Mouse (Mus musculus) retina, embryonic 14.5 days (tissue): ENCODE data around the gene Cers5.

Source experiments
- DNase-seq: peaks from one replicate; pipeline ENCODE4 v3.0.0-alpha.2; 2015; ENCODE audit warnings: low spot score

The Cers5 gene

DNA sequence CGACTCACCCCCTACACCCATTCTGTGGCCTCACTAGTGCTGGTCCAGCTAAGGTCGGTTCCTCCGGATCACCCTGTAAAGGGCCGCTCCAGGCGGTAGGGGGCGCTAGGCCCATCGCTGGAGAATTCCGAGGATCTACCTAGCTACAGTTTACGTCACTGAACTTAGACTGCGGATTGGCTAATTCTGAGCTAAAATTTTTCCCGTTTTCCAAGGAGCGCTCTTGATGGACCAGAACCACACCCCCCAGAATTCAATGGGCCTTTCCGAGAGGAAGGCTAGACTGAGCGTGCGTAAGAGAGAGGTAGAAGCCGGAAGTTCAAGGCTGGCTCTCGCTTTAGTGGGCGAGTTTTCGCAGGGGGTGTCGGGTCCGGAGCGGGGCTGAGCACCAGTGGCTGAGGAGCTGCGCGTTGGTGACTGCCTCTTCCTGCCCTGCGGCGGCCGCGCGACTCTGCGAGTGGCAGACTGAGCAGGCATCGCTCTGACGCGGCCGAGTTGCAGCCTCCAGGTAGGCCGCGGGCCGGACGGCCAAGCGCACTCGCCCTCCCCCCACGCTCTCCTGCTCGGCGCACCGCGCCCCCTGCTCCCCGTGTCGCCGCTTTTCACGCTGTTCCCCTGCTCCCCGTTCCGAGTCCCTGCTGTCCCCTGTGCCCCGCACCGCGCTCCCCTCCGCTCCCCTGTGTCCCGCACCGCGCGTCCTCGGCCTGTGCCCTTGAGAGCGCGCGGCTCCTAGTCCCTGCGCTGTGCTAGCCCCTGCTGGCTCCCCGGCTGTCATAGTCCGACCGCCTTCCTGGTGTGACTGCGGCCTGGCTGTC is 47.1 kb downstream of the Cers5 start, which contains the start of gene Cox14:
TSS of gene Cox14 (plus strand) at position 278 of the 815 bp plus-strand sequence.
- DNase-seq, result peak; percentile 99

DNA sequence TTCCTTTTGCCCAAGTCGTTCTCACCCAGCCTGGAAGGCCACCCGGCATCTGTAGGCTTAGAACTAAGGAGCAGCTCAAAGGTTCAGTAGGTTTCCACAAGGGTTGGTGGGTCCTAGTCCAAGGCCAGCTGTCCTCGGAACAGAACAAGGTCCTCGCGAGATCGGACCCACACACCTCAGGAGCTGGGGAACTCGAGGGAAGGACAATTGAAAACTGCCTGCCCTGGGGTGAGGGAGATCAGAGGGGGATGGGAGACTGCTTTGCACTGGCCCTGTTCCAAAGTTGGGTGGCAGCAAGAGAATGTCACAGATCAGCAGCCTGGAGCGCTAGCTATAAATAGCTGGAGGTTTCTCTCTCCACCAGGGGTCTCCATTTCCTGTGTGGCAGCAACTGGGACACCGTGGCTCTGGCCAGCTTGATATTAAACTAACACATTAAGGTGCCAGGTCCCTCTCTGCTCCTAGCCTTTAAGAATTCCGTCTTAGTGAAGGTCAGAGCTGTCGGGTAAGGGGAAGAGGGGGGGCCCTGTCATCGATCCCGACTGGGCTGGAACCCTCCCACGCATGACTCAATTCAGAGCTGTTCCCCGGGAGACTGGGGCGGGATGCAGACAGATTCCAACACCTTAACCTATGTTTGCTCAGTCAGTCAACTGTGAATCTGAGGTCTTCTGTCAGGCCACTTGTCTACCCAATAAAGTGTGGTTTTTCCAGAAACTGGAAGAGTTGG is 48.2 kb downstream of the Cers5 start:
- DNase-seq, result peak; percentile 88

DNA sequence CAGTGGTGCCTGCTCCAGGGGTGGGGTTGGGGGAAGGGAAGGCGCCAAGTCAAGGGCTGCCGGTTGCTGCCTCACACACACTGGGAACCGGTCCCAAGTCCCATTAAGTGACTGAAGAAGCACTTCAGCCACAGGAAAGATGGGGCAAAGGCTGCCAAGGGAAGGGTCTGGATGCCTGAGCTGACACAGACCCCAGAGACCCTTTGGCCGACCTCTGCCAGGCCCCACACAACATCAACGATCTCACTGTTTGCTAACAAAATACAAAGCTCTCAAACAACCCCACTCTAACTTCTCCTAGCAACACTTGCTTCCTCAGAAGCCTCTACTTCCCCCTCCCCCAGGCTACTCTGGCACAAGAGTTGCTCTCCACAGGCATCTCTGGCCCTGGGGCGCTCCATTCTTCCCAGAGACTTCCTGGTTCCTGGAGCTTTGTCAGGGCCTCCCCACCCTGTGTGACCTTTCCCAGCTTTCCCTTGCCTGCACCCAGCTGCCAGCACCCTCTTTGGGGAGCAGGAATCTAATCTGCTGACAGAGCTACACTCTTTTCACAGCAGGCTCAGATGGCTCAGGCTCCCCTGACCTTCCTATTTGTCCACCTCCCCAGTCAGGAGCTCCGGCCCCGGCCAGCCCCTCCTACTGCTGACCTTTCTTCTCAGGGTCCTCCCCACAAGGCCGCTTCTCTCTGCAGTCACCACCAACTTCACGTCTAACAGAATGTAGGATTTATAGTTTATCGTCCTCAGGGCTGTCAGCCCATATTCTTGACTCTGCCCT is 49.0 kb downstream of the Cers5 start:
- DNase-seq, result no peak

DNA sequence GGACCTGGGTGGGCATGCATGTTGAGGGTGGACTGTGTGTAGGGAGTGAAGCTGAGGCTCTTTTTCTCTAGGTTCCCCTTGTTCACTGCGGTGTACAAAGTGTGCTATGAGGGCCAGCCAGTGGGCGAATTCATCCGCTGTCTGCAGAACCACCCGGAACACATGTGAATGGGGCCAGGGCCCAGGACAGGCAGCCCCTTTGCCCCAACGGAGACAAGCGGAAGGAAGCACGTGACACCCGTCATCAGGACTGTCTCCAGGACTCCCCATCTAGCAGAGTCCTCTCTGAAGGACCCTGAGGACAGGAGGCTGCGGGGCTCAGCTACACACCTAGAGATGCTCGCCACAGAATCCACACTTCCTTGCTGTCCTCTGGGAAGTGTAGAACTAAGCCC is 49.6 kb downstream of the Cers5 start:
- no peak for DNase-seq

DNA sequence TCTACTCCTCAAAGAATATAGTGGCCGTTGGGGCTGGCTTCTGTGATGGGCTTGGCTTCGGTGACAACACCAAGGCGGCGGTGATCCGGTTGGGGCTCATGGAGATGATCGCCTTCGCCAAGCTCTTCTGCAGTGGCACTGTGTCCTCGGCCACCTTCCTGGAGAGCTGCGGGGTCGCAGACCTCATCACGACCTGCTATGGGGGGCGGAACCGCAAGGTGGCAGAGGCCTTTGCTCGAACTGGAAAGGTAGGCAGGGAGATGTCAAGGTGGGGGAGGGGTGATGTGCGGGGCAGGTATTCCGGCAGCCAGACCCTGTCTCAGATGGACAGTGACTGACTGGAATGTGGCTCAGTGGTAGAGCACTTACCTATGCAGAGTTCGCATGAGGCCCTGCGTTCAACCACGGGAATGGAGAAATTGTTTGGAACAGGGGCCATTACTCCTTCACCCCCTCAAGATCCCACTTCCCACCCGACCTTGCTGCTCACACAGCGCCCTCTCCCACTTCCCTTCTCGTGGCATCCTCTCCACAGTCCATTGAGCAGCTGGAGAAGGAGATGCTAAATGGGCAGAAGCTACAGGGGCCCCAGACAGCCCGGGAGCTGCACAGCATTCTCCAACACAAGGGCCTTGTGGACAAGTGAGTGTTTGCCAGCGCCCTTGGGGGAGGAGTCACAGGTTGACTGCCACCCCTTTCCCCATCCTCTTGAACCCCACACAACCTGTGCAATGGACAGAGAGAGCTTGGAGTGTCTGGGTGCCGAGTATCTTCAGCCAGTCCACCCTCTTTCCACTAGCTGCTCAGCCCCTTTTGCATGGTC is 50.6 kb downstream of the Cers5 start:
- no peak for DNase-seq

DNA sequence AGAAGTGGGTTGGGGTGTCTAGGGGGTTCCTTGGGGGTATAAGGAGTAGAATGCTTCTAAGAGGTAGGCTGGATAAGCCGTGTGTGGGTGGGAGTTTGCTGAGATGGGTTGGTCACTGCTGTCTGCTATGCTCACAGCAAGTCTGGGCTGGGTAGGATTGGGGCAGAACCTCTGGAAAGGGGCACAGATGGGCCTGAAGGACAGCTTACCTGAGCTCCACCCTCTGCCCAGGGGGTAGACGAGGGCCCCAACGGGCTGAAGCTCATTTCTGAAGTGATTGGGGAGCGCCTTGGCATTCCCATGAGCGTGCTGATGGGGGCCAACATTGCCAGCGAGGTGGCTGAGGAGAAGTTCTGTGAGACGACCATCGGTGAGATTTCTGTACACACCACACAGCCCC is 52.8 kb downstream of the Cers5 start:
- no peak for DNase-seq

DNA sequence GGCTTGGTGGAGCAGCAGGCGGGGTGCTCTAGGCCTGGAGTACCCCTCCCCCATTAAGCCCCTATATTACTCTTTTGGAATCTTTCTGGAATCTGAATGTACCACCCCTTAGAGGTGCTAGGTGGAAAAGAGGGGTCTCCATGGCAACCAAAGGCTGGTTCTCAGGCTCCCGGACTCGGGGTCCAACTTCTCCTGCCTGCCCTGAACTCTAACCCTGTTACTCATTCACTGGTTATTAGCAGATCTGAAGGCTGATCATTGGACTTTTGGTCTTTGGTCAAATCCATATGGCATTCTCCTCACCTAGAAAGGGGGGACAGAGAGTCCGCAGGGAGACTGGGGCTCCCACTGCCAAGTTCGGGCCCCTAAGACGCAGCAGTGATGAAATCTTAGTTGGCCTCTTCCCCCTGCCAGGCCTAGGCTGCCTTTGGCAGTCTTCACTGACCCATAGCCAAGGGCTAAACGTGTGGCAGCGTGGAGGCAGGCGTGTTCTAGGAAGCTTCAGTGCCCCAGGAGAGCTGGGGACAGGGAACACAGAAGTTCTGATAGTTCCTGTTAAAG is 54.1 kb downstream of the Cers5 start:
- no peak for DNase-seq

DNA sequence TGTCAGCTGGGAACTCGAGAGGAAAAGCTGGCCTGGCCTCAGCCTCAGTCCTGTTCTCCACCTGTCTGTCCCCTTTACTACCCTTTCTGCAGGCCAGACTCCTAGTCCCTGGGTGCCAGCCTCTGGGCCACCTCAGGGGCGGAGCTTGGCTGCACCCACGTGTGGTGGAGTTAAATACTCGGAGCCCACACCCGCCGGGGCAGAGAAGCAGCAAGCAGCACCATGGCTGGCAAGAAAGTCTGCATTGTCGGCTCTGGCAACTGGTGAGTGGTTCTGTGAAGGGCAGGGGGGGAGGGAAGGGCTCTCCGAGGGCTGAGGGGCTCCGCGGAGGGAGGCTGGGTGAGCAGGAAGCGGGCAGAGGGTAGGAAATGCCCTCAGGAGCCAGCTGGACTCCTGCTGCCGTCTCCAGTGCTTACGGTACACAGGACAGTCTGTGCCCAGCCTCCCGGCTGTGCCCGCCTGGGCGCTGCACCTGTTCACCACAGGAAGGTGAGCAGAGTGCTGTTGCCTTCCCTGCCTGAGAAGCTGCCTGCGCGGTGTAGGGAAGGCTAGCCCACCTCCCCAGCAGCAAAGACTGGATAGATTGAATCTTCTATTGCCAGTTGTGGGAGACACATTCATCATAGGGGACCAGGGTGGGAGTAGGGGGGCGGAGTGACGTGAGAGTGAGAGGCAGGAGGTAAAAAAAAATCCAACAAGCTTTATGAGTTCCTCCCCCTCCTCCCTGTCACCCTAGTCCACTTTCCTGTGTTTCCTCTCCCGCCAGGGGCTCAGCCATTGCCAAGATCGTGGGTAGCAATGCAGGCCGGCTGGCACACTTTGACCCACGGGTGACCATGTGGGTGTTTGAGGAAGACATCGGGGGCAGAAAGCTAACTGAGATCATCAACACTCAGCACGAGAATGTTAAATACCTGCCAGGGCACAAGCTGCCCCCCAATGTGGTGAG is 55.0 kb downstream of the Cers5 start, which contains the start of gene Gpd1:
TSS of gene Gpd1 (plus strand) at position 130 of the 949 bp plus-strand sequence.
- no peak for DNase-seq

DNA sequence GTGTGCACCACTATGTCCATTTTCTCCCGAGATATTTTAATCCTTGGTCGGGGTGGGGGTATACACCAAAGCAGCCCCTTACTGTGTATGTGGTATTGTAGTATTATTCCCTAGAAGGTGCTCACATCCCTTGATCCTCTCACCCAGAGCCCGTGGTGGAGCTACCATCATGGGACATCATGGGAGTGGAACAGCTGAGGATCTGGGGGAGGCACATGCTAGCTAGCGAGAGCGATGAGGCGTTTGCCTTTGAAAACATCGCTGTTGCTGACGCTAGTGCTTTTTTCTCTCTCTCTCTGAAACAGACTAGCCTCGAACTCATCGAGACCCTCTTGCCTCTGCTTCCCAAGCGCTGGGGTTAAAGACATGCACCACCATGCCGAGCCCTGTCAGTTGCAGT is 55.9 kb downstream of the Cers5 start:
- DNase-seq, result no peak

DNA sequence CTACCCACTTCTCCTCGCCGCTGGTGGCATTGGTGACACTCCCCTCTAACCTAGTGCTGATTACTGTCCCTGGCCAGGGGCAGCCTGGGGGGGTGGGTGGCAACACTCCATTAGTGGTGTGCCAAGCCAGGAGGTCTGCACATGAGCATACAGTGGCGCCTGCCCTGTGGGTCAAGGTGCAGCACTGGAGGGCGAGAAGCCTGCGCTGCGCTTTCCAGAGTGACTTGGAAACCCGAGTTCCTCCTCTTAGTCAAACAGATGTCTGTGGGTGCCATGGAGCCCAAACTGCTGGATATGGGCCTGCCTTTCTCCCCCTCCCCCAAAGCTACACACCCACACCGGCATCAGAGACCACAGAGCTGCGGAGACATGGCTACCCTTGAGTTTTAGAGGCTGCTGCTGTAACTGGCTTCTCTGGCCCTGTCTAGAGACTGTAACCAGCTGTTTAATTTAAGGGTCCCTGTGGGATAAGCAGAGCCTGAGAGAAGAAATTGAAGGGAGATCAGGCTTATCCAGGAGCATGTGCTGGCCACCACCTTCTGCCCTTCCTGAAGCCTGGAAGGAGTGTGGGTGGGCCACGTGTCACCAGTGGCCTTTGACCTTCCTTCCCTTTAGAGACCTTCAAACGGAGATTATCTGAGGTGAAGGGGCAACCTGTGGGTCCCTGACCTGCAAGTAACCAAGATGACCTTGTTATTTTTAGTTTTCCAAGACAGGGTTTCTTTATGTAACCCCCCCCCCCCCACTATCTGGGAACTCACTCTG is 56.5 kb downstream of the Cers5 start:
- DNase-seq, result no peak

DNA sequence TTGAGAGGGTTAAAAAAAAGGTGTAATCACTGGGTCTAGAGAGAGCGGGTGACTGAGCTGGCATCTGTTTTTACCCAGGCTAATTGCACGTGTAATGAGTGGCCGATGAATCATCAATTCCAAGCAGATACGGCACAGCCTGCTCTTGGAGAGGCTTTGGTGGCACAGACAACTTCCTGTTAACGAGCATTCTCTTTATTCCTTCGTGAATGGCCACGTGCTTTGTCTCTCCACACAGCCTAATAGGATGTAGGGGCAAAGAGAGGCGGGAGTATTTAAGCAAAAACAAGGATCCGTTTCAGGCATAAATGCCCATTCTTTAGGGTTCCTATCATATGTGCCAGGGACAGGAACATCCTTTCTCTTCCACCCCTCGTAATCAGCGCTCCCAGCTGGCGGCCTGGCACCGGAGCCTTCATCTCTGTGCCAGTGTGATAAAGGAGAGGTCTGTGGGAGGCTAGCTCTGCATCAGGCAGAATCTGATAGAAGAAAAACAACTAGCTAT is 57.3 kb downstream of the Cers5 start:
- no peak for DNase-seq

DNA sequence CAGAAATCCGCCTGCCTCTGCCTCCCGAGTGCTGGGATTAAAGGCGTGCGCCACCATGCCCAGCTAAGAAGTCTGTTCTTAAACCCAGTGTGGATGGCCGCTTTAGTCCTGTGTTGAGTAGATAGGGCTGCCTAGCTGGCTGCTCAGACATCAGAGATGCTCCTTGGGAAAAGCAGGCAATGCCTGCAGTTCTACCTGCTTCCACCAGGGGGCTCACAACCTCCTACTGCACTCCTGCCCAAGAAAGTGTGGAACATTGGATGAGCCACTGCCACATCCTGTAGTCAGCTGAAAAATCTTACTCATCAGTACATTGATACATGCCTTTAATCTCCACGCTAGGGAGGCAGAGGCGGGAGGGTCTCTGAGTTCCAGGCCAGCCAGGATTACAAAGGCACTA is 57.8 kb downstream of the Cers5 start:
- DNase-seq, result peak; percentile 90

DNA sequence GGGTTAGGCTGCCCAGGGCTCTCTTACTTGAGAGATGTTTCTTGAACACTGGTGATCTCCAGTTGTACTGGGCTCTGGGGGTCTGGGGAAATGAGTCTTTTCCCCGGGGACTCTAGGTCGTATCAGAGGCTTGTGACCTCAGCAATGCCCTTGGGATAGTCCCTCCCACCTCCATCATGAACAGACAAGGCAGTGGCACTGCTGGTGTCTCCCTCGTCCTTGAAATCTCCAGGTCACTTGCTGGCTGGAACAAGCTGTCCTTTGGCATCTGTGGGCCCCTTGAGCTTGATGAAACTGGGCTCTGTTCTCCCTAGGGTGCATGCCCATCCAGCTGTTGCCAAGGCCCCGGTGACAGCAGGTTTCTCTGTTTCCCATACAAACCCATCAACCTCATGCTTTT is 58.5 kb downstream of the Cers5 start:
- DNase-seq, result no peak

DNA sequence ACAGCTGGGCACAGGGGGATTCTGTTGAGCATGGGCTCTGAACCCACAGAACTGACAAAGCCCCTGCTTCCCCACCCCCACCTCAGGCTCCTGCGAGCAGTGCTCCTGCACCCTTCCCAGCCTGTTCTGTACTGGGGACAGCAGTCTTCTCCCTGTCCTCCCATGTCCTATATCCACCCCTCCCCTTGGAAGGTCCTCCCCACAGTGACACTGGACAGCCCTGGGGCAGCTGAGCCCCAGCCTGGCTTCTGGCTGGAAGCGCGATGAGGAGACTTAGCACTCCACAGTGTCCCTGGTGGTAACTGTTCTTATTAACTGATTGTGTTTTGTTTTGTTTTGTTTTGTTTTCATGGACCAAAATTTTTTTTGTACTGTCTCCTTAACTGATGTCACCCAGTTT is 59.1 kb downstream of the Cers5 start:
- DNase-seq, result no peak

DNA sequence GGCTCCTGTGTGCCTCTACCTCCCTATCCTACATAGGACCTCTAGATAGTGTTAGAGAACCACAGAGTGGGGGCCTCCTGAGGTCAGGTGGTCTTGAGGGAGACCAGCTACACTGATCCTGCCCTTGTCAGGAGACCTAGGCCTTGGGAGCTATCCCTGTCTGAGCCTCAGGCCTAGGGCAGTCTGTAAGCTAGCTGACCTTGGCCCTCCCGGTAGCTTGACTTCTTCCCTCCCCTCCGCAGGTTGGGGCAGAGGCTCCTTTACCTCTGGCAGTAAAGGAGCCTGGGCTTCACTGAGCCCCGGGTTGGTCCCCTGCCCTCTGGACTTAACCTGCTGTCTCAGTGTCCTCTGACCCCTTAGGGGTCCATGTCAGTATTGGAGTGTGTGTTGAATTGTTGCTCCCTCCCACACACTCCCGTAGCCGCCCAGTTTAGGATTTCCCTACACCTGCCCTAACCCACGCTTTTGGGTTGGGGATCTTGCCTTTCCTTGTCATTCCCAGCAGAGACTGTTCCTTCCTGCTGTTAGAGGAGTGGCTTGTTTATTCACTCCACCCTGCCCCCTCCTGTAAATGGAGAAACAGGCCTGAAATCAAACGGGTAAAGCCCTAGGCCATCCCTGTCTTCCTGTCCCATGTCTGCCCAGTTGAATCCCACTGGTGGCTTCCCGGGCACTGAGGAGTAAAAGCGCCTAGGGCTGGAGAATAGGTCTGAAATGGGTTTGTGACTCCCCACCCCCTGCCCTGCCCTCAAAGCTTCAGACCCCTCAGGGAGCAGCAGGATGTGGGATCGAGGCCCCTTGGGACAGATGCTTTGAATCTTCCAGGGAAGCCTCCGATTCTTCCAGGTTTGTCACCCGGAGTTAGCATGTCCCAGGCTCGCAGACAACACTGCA is 59.8 kb downstream of the Cers5 start:
- no peak for DNase-seq

DNA sequence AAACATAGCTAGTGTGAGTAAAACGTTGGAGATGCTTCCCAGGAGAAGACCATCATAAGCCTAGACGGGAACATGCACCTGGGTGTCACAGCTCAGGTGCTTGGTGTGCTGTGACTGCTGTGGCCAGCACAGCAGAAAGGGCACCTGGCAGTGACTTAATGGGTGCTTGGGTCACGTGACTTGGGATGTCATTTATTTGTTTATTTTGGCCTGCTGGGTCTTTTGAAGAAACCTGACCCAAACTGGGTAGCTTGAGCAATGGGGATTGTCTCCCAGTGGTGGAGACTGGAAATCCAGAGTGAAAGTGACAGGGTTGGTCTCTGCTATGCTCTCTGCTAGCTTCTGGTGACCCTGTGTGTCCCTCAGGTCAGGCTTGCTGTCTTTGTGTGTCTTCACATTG is 61.2 kb downstream of the Cers5 start:
- no peak for DNase-seq

DNA sequence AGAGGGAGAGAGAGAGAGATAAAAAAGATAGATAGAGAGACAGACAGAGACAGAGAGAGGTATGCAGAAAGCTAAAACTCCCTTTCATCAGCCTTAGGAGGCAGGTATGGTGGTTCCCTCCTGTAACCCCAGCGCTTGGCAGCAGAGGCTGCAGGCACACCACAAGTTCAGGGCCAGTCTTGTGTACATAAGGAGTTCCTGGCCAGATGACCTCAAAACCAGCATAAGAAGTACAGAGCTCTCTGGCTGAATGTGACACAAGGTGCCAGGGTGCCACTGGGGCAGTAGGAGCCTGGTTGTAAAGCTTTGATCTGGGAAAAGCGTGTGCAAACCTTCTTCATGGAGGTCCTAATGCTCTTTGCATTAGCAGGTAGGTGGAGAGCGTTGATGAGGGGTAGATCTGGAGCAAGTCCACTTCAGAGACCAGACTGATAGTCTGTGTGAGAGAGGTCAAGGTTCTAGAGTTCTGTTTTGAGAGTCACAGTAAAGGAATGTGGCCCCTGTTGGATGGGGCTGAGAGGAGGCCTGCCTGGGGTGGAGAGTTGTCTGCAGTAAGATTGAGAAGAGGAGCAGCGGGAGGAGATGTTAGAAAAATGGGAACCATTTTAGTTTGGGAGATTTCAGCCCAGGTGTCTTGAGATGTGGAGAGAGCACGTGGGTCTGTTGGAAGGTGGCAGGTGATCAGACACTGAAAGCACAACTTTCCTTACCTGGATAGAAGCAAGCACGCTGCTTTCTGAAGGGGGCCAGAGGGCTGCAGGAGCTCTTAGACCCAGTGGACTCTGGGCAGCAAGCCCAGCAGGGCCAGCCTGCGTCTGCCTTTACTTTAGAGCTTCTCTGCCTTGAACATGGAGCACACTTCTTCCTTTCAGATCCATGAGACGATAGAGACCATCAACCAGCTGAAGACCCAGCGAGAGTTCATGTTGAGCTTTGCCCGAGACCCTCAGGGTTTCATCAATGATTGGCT is 62.2 kb downstream of the Cers5 start:
- DNase-seq, result no peak
